Mouse (Mus musculus): Measurements from ENCODE around the gene Mdm2. TPM values are rescaled to one million over a fixed set of nuclear protein-coding genes. Genes with fewer than 3 reads are reported as not detected.

Gene Mdm2
- polyA plus RNA-seq, 1 experiment from 2014 or later, result 39.7 TPM

GRCm38 (mm10) chr10:117682858-117683733, 27.5 kb downstream of the Mdm2 start:
- ATAC-seq (replicated peaks; ENCODE audit: low FRiP score, low TSS enrichment, low read depth), result no peak
- H3K27me3 ChIP-seq (replicated peaks; ENCODE audit: control insufficient read depth, insufficient read depth, low read length), result no peaks in the 10 kb centered on the region
- H3K9ac ChIP-seq (ENCODE audit: low read length), result no peak overlapping the region
- no peak overlapping the region for H3K4me3 ChIP-seq (ENCODE audit: low read depth, low read length)
- no peak overlapping the region for H3K27ac ChIP-seq (ENCODE audit: low read depth)
- no peaks in the 10 kb centered on the region for H3K4me1 ChIP-seq (replicated peaks; ENCODE audit: control insufficient read depth, insufficient read depth, low read length)
- no peak overlapping the region for H3K4me2 ChIP-seq (ENCODE audit: low read length)
- 80% methylated on average over 30 of the region's 30 CpGs for WGBS
- no peak for DNase-seq (ENCODE audit: low spot score)
- peaks cover 6% of the 10 kb centered on the region; the same call in 1 of the 2 replicates for H3K36me3 ChIP-seq (ENCODE audit: control insufficient read depth, insufficient read depth, low read length)
- no peaks in the 10 kb centered on the region for H3K9me3 ChIP-seq (ENCODE audit: control insufficient read depth, low read length)

DNA sequence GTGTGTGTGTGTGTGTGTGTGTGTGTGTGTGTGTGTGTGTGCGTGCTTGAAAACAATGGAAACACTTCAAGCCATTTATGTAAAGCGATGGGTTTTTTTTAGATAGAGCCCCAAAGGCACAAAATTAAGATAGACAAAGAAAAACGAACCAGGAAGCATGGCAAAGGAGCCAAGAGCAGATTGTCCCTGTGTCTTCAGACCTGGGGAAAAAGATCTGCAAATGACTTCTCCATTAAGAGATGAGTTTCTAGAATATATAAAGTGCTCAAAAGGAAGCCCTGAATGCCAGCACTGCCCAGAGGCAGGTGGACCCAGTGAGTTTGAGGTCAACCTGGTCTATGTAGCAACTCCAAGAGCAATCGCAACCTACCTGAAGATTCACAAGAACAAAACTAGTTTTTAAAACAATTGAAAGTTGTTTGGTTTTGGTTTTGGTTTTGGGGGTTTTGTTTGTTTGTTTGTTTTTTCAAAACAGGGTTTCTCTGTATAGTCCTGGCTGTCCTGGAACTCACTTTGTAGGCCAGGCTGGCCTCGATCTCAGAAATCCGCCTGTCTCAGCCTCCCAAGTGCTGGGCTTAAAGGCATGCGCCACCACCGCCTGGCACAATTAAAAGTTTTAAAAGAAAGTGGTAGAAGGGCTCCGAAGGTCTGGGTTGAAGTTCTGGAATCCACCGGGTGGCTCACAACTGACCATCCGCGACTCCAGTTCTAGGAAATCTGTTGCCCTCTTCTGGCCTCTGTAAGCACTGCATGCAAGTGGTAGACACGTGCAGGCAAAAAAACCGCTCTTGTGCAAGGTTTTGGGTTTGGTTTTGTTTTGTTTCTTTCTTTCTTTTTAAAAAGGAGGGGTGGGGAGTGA, 28.3 kb downstream of the Mdm2 start:
- Histone ChIP-seq H3K27ac (ENCODE audit: low read depth) (no peak overlapping the region), H3K9ac (ENCODE audit: low read length) (no peak overlapping the region), H3K4me3 (ENCODE audit: low read depth, low read length) (no peak overlapping the region), H3K27me3 (replicated peaks; ENCODE audit: control insufficient read depth, insufficient read depth, low read length) (no peaks in the 10 kb centered on the region), H3K4me1 (replicated peaks; ENCODE audit: control insufficient read depth, insufficient read depth, low read length) (no peaks in the 10 kb centered on the region), H3K36me3 (ENCODE audit: control insufficient read depth, insufficient read depth, low read length) (no peaks in the 10 kb centered on the region), H3K9me3 (ENCODE audit: control insufficient read depth, low read length) (no peaks in the 10 kb centered on the region), H3K4me2 (ENCODE audit: low read length) (no peak overlapping the region)
- WGBS, result 64% methylated on average over 14 of the region's 14 CpGs
- no peak for ATAC-seq (replicated peaks; ENCODE audit: low FRiP score, low TSS enrichment, low read depth)
- DNase-seq (ENCODE audit: low spot score), result peak; percentile 59

- WGBS, result 91% methylated on average over 3 of the region's 3 CpGs
- ATAC-seq (replicated peaks; ENCODE audit: low FRiP score, low TSS enrichment, low read depth), result no peak
- no peak overlapping the region for H3K4me3 ChIP-seq (ENCODE audit: low read depth, low read length)
- H3K27me3 ChIP-seq (replicated peaks; ENCODE audit: control insufficient read depth, insufficient read depth, low read length), result no peaks in the 10 kb centered on the region
- no peak for DNase-seq (ENCODE audit: low spot score)
- no peak overlapping the region for H3K9ac ChIP-seq (ENCODE audit: low read length)
- 0 out of 2 replicates have a peak, but pooled peaks cover 3% of the 10 kb centered on the region for H3K4me1 ChIP-seq (replicated peaks; ENCODE audit: control insufficient read depth, insufficient read depth, low read length)
- no peak overlapping the region for H3K4me2 ChIP-seq (ENCODE audit: low read length)
- no peak overlapping the region for H3K27ac ChIP-seq (ENCODE audit: low read depth)
- no peaks in the 10 kb centered on the region for H3K9me3 ChIP-seq (ENCODE audit: control insufficient read depth, low read length)
- no peaks in the 10 kb centered on the region for H3K36me3 ChIP-seq (ENCODE audit: control insufficient read depth, insufficient read depth, low read length)
Measured at GRCm38 (mm10) chr10:117681543-117681942, 29.0 kb downstream of the Mdm2 start.

GRCm38 (mm10) chr10:117680868-117681513, 29.6 kb downstream of the Mdm2 start:
- H3K9me3 ChIP-seq (ENCODE audit: control insufficient read depth, low read length), result no peaks in the 10 kb centered on the region
- no peaks in the 10 kb centered on the region for H3K27me3 ChIP-seq (replicated peaks; ENCODE audit: control insufficient read depth, insufficient read depth, low read length)
- H3K9ac ChIP-seq (ENCODE audit: low read length), result no peak overlapping the region
- no peak for DNase-seq (ENCODE audit: low spot score)
- H3K36me3 ChIP-seq (ENCODE audit: control insufficient read depth, insufficient read depth, low read length), result no peaks in the 10 kb centered on the region
- H3K27ac ChIP-seq (ENCODE audit: low read depth), result no peak overlapping the region
- H3K4me1 ChIP-seq (replicated peaks; ENCODE audit: control insufficient read depth, insufficient read depth, low read length), result 0 out of 2 replicates have a peak, but pooled peaks cover 3% of the 10 kb centered on the region
- no peak overlapping the region for H3K4me2 ChIP-seq (ENCODE audit: low read length)
- WGBS, result 83% methylated on average over 12 of the region's 12 CpGs
- H3K4me3 ChIP-seq (ENCODE audit: low read depth, low read length), result no peak overlapping the region
- no peak for ATAC-seq (replicated peaks; ENCODE audit: low FRiP score, low TSS enrichment, low read depth)

- no peak overlapping the region for H3K4me2 ChIP-seq (ENCODE audit: low read length)
- no peak overlapping the region for H3K4me3 ChIP-seq (ENCODE audit: low read depth, low read length)
- no peak overlapping the region for H3K9ac ChIP-seq (ENCODE audit: low read length)
- ATAC-seq (replicated peaks; ENCODE audit: low FRiP score, low TSS enrichment, low read depth), result no peak
- H3K9me3 ChIP-seq (ENCODE audit: control insufficient read depth, low read length), result no peaks in the 10 kb centered on the region
- 91% methylated on average over 14 of the region's 14 CpGs for WGBS
- H3K36me3 ChIP-seq (ENCODE audit: control insufficient read depth, insufficient read depth, low read length), result no peaks in the 10 kb centered on the region
- no peaks in the 10 kb centered on the region for H3K27me3 ChIP-seq (replicated peaks; ENCODE audit: control insufficient read depth, insufficient read depth, low read length)
- DNase-seq (ENCODE audit: low spot score), result no peak
- no peak overlapping the region for H3K27ac ChIP-seq (ENCODE audit: low read depth)
- 0 out of 2 replicates have a peak, but pooled peaks cover 3% of the 10 kb centered on the region for H3K4me1 ChIP-seq (replicated peaks; ENCODE audit: control insufficient read depth, insufficient read depth, low read length)
Measured at GRCm38 (mm10) chr10:117679963-117680473, 30.5 kb downstream of the Mdm2 start.

- DNase-seq (ENCODE audit: low spot score), result no peak
- Histone ChIP-seq H3K9me3 (ENCODE audit: control insufficient read depth, low read length) (no peaks in the 10 kb centered on the region), H3K27me3 (replicated peaks; ENCODE audit: control insufficient read depth, insufficient read depth, low read length) (no peaks in the 10 kb centered on the region), H3K4me3 (ENCODE audit: low read depth, low read length) (no peak overlapping the region), H3K9ac (ENCODE audit: low read length) (no peak overlapping the region), H3K4me1 (replicated peaks; ENCODE audit: control insufficient read depth, insufficient read depth, low read length) (0 out of 2 replicates have a peak, but pooled peaks cover 3% of the 10 kb centered on the region), H3K36me3 (ENCODE audit: control insufficient read depth, insufficient read depth, low read length) (no peaks in the 10 kb centered on the region), H3K27ac (ENCODE audit: low read depth) (no peak overlapping the region), H3K4me2 (ENCODE audit: low read length) (no peak overlapping the region)
- WGBS, result 75% methylated on average over 5 of the region's 5 CpGs
- ATAC-seq (replicated peaks; ENCODE audit: low FRiP score, low TSS enrichment, low read depth), result no peak
Measured at GRCm38 (mm10) chr10:117679029-117679686, 31.4 kb downstream of the Mdm2 start.

- no peaks in the 10 kb centered on the region for H3K36me3 ChIP-seq (ENCODE audit: control insufficient read depth, insufficient read depth, low read length)
- 0 out of 2 replicates have a peak, but pooled peaks cover 3% of the 10 kb centered on the region for H3K4me1 ChIP-seq (replicated peaks; ENCODE audit: control insufficient read depth, insufficient read depth, low read length)
- WGBS, result 67% methylated on average over 5 of the region's 5 CpGs
- no peaks in the 10 kb centered on the region for H3K27me3 ChIP-seq (replicated peaks; ENCODE audit: control insufficient read depth, insufficient read depth, low read length)
- H3K4me3 ChIP-seq (ENCODE audit: low read depth, low read length), result no peak overlapping the region
- ATAC-seq (replicated peaks; ENCODE audit: low FRiP score, low TSS enrichment, low read depth), result no peak
- H3K9ac ChIP-seq (ENCODE audit: low read length), result no peak overlapping the region
- no peak overlapping the region for H3K4me2 ChIP-seq (ENCODE audit: low read length)
- DNase-seq (ENCODE audit: low spot score), result no peak
- no peaks in the 10 kb centered on the region for H3K9me3 ChIP-seq (ENCODE audit: control insufficient read depth, low read length)
- H3K27ac ChIP-seq (ENCODE audit: low read depth), result no peak overlapping the region
Measured at GRCm38 (mm10) chr10:117678357-117678756, 32.2 kb downstream of the Mdm2 start.
